Mouse (Mus musculus) small intestine, adult 10 weeks (tissue): Measurements from ENCODE around the gene Plcb2. TPM values are rescaled to one million over a fixed set of nuclear protein-coding genes. Genes with fewer than 3 reads are reported as not detected.

Experiments
- polyA plus RNA-seq: library from polyadenylated mRNA; stranded (reverse); fragments of 350-450 nt; fragmentation: Illumina TruSeq; extraction: RNeasy Lipid Tissue Mini Kit (QIAGEN cat#74804); gene quantifications from one replicate; pipeline ENCODE4 v1.2.3, GENCODE M21; 2014; ENCODE audit warnings: low replicate concordance

Plcb2 gene
- 1.2 TPM for polyA plus RNA-seq

DNA sequence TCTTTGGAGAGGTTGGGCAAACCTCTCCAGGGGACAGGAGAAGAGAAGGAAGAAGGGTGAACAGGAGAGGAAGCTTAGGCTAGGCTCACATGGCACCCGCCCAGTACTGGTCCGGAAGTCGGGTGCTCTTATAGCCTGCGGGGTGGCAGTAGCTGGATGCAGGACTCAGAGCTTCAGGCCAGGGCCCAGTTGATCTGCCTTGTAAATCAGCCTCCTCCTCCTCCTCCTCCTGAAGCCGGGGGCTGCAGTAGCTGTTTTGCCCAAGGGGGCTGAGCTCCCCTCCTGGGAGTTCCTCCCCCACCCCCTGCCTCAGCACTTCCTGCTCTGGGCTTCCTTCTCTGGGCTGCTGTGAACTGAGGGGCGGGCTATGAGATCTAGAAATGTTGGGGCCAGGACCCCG lies at the start of gene Plcb2:
Gene Plcb2 (minus strand): TSS at position 102 of the 400 bp plus-strand sequence.

DNA sequence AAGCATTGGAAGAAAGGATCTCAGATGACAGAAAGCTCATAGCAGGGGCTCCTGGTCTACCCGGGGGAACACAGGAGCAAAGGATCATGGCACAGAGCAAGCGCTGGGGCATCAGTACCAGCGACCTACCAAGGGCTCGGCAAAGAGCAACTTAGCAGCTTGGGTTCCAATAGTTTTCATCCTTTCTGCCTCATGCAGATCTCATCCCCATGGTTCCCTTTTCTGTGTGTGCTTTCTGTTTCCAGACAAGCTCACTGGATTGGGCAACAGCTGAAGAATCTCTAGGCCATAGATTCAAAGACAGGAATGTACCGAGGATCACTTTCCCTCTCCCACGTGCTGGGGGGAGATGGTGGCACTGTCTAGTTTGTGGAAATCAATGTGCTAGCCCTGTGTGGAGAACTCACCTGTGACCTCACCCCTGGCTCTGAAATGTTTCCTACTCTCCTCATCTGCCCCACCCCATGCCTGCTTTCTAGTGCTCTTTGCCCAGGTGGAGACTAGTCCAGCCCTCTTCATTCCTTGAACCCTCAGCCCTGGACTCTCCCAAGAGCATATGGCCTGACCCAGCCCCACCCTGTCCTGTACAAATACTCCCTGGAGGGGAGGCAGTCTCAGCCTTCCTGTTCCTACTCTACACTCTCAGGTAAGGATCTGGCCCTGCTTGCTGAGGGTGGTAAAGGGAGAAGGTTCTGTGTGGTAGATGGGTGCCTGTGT lies 44.1 kb upstream of the Plcb2 start, which contains the start of gene Phgr1:
Gene Phgr1 (plus strand): TSS at position 612 of the 717 bp plus-strand sequence.

DNA sequence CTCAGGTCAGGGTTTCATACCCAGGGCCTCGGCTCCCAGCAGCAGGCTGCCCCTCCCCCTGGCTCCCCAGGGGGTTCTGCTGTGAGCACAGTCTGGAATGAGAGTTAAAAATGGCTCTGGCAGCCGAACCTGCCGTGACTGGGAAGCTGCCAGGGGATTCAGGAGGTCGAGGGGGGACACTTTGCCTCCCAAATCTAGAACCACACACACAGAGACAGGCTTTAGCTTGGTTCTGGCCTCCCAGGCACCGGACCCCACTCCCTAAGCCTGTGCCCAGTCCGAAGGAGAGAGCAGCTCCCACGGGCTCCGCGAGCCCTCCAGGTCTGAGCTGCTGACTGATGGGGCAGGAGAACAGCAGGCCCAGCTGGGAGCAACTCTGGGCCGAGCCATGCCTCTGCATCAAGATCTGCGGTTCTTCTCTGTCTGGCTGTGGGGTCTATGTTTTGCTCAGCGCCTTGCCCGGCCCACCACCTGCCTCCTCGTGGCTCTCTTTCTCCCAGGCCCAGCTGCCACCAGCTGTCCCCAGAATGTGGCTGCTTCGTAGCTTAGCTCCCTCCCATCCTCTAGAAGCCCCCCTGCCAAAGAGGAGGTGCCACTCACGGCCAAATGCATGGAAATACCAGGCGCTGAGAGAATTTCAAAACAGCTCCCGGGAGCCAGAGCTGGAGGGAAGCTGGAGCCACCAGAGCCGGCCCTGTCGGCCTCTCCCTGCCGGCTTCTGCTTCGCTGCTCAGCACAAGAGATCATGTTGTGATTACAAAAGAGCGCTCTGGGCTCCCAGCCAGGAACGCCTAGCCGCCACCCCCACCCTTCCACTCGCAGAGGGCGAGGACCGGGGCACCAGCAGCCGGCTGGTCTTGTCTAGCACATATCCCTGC lies 33.9 kb upstream of the Plcb2 start, which contains the start of gene Ccdc9b:
Gene Ccdc9b (minus strand): TSS at position 756 of the 878 bp plus-strand sequence.

DNA sequence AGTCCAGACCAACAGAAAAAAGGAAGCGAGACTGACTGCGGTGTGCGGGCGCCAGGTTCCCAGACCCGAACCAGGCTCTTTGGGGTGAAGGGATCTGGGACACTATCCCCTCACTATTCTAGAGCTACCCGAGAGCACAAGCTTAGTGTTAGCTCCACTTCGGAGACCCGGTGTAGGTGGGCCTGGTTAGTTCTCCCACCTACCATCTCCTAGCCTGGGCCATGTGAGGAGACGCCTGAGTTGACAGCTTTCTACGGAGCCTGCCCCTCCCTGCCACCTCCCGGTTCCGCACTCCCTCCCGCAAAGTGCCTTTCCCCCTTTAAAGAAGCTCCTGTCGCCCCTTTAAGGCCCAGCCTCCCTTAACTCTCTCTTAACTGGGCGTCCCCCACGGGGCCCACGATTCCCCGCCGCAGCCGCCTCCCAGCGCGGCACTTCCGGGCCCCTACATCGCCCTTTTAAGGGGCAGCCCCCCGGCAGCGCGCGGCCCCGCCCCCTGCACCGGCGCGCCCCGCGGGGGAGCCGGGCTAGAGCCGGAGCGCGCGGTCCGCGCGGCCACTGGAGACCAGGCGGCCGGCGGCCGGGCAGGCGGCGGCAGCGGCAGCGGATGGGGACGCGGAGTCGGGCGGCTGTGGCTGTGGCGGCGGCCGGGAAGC lies 17.1 kb upstream of the Plcb2 start, which contains the start of gene Inafm2:
Gene Inafm2 (plus strand): TSS at position 527 of the 653 bp plus-strand sequence.

DNA sequence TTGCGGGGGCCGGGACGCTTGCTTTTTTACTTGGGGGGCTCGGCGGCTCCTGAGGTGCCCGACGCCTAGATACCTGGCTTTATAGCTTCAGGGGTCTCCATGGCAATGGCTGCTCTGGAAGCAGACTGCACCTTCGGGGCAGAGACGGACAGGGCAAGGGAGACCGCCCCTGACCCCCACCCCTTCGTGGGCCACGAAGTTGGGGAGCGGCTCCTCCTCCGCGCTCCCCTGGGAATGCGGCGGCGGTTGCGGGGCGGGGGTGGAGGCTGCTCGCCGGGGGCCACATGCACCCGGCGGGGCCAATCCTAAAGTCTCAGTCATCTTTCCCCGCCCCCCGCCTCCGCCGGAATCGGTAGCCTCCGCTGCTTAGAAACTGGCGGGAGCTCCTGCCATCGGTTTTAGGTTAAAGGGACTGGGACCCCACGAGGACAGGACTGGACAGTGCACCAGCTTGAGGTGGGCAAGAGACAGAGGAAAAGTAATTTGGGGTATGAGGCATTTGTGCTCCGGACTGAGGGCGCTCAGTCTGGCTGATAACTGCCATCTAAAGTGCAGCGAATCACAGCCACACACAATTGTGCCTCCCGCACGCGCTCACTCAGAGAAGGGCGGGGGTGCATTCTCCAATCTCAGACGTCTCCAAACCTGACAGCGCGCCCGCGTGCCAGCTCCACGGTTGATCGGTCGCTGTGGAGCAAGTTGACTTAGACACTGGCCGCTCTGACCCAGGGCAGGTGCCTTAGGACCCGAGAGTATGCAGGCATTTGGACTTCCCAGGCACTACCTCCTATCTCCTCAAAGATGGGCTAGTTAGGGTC lies 24.1 kb downstream of the Plcb2 start, which contains the start of gene Ankrd63:
Gene Ankrd63 (minus strand): TSS at position 51 of the 818 bp plus-strand sequence.

DNA sequence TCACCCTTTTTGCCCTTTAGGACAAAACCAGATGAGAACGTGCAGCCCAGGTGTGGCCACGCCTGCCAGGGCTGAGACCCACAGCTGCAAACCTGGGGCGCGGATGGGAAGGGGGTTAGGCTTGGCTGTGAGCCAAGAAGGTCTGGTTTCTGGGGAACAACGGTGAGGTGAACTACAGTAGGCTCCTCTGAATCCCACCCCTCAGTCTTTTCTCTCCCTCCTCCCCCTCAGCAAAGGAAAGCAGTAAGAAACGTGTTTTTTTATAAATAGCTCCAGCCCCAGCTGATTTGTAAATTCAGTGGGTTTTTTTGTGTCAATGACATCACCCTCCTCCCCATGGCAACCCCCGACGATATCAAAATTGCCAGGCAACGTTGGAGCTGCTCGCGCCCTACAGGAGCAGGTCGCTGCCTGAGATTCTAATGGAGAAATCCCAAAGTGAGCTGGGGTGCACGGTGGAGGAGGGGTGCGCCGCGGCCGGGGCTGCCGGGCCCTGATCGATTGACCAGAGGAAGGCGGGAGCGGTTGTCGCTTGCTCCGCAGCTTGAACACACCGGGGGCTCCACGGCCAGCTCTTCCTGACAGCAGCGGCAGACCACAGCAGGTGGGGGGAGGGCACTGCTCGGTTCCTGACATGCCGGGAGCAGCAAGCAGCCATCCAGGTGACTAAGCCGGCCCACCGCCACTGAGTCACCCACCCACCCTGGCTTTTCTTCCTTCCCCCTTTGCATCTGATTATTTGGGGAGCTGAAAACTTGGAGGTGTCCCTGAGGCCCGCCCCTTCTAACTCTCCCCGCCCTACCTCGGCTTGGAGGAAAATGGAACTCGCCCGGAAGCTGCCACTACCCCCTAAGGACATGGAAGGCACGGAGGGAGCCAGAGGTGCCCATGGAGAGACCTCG lies 65.1 kb downstream of the Plcb2 start, which contains the start of gene Pak6:
Gene Pak6 (plus strand): TSS at position 402 of the 902 bp plus-strand sequence.

Other genes with a start within 250 kb of the Plcb2 start
- gene Srp14, start 248.7 kb downstream of the Plcb2 start, polyA plus RNA-seq = 50.6 TPM
- gene Bmf, start 178.8 kb downstream of the Plcb2 start, polyA plus RNA-seq = 2.9 TPM
- gene Bub1b, start 130.2 kb downstream of the Plcb2 start, polyA plus RNA-seq = 11.1 TPM
- 0.22 TPM for gene Pak6, start 65.1 kb downstream of the Plcb2 start, polyA plus RNA-seq
- 0.37 TPM for gene Ankrd63, start 24.5 kb downstream of the Plcb2 start, polyA plus RNA-seq
- 11.9 TPM for gene Inafm2, start 17.3 kb upstream of the Plcb2 start, polyA plus RNA-seq
- gene Ccdc9b, start 34.2 kb upstream of the Plcb2 start, polyA plus RNA-seq = 0.89 TPM
- 16.7 TPM for gene Phgr1, start 44.3 kb upstream of the Plcb2 start, polyA plus RNA-seq
- gene Disp2, start 51.3 kb upstream of the Plcb2 start, polyA plus RNA-seq = 0.67 TPM
- gene Knstrn, start 85.6 kb upstream of the Plcb2 start, polyA plus RNA-seq = 6.4 TPM
- gene Ivd, start 133.5 kb upstream of the Plcb2 start, polyA plus RNA-seq = 8.3 TPM
- gene Bahd1, start 171.9 kb upstream of the Plcb2 start, polyA plus RNA-seq = 2.5 TPM
- 0.59 TPM for gene Chst14, start 198.1 kb upstream of the Plcb2 start, polyA plus RNA-seq